Comparison of ENCODE assay signal across 22 mouse cellular contexts in the genomic region with DNA sequence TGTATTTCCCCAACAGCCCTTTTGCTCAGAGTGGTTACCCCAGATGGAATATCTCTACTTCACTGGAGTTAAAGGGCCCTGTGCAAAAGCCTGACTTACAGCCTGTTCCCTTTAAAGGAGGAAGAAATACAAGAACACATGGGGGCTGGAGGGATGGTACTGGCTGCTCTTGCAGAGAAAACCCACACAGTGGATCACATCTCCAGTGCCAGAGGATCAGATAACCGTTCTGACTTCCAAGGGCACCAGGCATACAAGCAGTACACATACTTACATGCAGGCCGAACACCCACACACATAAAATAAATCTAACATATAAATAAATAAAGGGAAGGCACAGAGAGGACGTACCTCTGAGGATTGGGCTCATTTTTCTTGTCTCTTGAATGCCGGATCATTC.
"Had no signal": no experiment of that assay in that cellular context is flagged by ENCODE, and none has a peak within 500 bp of the region (broad histone marks: within the 10 kb centered on the region; RNA-seq: fewer than 3 reads in every experiment).

No protein-coding gene starts in this region.

- H3K9ac ChIP-seq: heart, embryonic 13.5 days; heart, embryonic 15.5 days; hindbrain, embryonic 13.5 days; hindbrain, embryonic 15.5 days; limb, embryonic 13.5 days; limb, embryonic 15.5 days; liver, embryonic 12.5 days; liver, embryonic 14.5 days had no signal

- H3K36me3 ChIP-seq: hindbrain, embryonic 15.5 days had no signal

- H3K4me1 ChIP-seq: hindbrain, embryonic 13.5 days; hindbrain, embryonic 15.5 days; limb, embryonic 13.5 days; limb, embryonic 15.5 days had no signal

- DNase-seq: heart, adult 18-20 months; heart, postnatal 14 days; heart, postnatal 36 days; kidney, adult 11 months; kidney, adult 2 months; kidney, adult 9 months; kidney, postnatal 14 days; kidney, postnatal 36 days; layer of hippocampus, adult 9-11 months; layer of hippocampus, postnatal 36 days; left cerebral cortex, postnatal 4 days had no signal

- H3K4me2 ChIP-seq: heart, embryonic 11.5 days; heart, embryonic 13.5 days; heart, embryonic 15.5 days; hindbrain, embryonic 13.5 days; hindbrain, embryonic 15.5 days; limb, embryonic 13.5 days; limb, embryonic 15.5 days; liver, embryonic 12.5 days had no signal

- H3K4me3 ChIP-seq: heart, embryonic 13.5 days; heart, embryonic 15.5 days; hindbrain, embryonic 13.5 days; hindbrain, embryonic 15.5 days; limb, embryonic 13.5 days; limb, embryonic 15.5 days; liver, embryonic 12.5 days had no signal

- H3K27ac ChIP-seq: heart, embryonic 13.5 days; heart, embryonic 15.5 days; hindbrain, embryonic 13.5 days; hindbrain, embryonic 15.5 days; hindbrain, postnatal 0 days; limb, embryonic 13.5 days; limb, embryonic 15.5 days; liver, embryonic 12.5 days; liver, embryonic 14.5 days had no signal

- ATAC-seq: hindbrain, postnatal 0 days; intestine, embryonic 16.5 days; liver, embryonic 12.5 days had no signal

- H3K27me3 ChIP-seq: heart, embryonic 13.5 days; heart, embryonic 15.5 days; hindbrain, embryonic 13.5 days; hindbrain, embryonic 15.5 days; limb, embryonic 13.5 days; limb, embryonic 15.5 days; liver, embryonic 12.5 days had no signal

- H3K9me3 ChIP-seq: heart, embryonic 13.5 days; heart, embryonic 15.5 days; hindbrain, embryonic 13.5 days; hindbrain, embryonic 15.5 days; limb, embryonic 13.5 days; limb, embryonic 15.5 days; liver, embryonic 12.5 days had no signal
